Mouse (Mus musculus): ENCODE measurements around the gene Mief2. TPM values are rescaled to one million over a fixed set of nuclear protein-coding genes. Genes with fewer than 3 reads are reported as not detected.

Gene Mief2
- polyA plus RNA-seq, 1 experiment from 2014 or later, result 25.5 TPM

GRCm38 (mm10) chr11:60734206-60734605 lies 6.0 kb downstream of the Mief2 start:
- H3K9me3 ChIP-seq (ENCODE audit: control insufficient read depth, low read length), result no peaks in the 10 kb centered on the region
- no peak overlapping the region for H3K27ac ChIP-seq (ENCODE audit: low read length)
- ATAC-seq, result no peak
- 80% methylated on average over 2 of the region's 2 CpGs for WGBS
- no peak overlapping the region for H3K9ac ChIP-seq (replicated peaks; ENCODE audit: low read depth, low read length)
- no peak overlapping the region for H3K4me2 ChIP-seq (ENCODE audit: low read length)
- peaks cover 9% of the 10 kb centered on the region for H3K36me3 ChIP-seq (ENCODE audit: control insufficient read depth, insufficient read depth)
- H3K4me1 ChIP-seq (replicated peaks; ENCODE audit: control insufficient read depth, insufficient read depth, low read length), result peaks cover 2% of the 10 kb centered on the region
- no peak overlapping the region for H3K4me3 ChIP-seq (replicated peaks; ENCODE audit: low read length)
- no peaks in the 10 kb centered on the region for H3K27me3 ChIP-seq (replicated peaks; ENCODE audit: control insufficient read depth, insufficient read depth, low read length)

DNA sequence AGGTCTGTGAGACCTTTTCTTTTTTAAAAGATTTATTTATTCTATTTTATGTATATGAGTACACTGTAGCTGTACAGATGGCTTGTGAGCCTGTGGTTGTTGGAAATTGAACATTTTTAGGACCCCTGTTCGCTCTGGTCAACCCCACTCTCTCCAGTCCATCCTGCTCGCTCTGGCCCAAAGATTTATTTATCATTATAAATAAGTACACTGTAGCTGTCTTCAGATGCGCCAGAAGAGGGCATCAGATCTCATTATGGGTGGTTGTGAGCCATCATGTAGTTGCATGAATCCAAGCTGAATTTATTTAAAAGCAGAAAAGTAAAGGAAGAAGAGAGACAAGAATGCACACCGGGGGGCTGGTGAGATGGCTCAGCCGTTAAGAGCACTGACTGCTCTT lies 7.0 kb downstream of the Mief2 start:
- Histone ChIP-seq H3K4me3 (replicated peaks; ENCODE audit: low read length) (no peak overlapping the region), H3K36me3 (ENCODE audit: control insufficient read depth, insufficient read depth) (peaks cover 9% of the 10 kb centered on the region), H3K9ac (replicated peaks; ENCODE audit: low read depth, low read length) (no peak overlapping the region), H3K27me3 (replicated peaks; ENCODE audit: control insufficient read depth, insufficient read depth, low read length) (no peaks in the 10 kb centered on the region), H3K9me3 (ENCODE audit: control insufficient read depth, low read length) (no peaks in the 10 kb centered on the region), H3K4me1 (replicated peaks; ENCODE audit: control insufficient read depth, insufficient read depth, low read length) (no peaks in the 10 kb centered on the region), H3K27ac (ENCODE audit: low read length) (no peak overlapping the region), H3K4me2 (ENCODE audit: low read length) (no peak overlapping the region)
- 74% methylated on average over 5 of the region's 5 CpGs for WGBS
- no peak for ATAC-seq

- no peak for ATAC-seq
- Histone ChIP-seq H3K36me3 (ENCODE audit: control insufficient read depth, insufficient read depth) (peaks cover 14% of the 10 kb centered on the region), H3K4me3 (replicated peaks; ENCODE audit: low read length) (no peak overlapping the region), H3K4me2 (ENCODE audit: low read length) (no peak overlapping the region), H3K9ac (replicated peaks; ENCODE audit: low read depth, low read length) (no peak overlapping the region), H3K27ac (ENCODE audit: low read length) (no peak overlapping the region), H3K4me1 (replicated peaks; ENCODE audit: control insufficient read depth, insufficient read depth, low read length) (no peaks in the 10 kb centered on the region), H3K27me3 (replicated peaks; ENCODE audit: control insufficient read depth, insufficient read depth, low read length) (no peaks in the 10 kb centered on the region), H3K9me3 (ENCODE audit: control insufficient read depth, low read length) (no peaks in the 10 kb centered on the region)
- WGBS, result 90% methylated on average over 3 of the region's 3 CpGs
Observed at GRCm38 (mm10) chr11:60736491-60736890, 8.3 kb downstream of the Mief2 start.

- H3K4me1 ChIP-seq (replicated peaks; ENCODE audit: control insufficient read depth, insufficient read depth, low read length), result no peaks in the 10 kb centered on the region
- H3K36me3 ChIP-seq (ENCODE audit: control insufficient read depth, insufficient read depth), result peaks cover 12% of the 10 kb centered on the region
- H3K9me3 ChIP-seq (ENCODE audit: control insufficient read depth, low read length), result no peaks in the 10 kb centered on the region
- no peak overlapping the region for H3K4me3 ChIP-seq (replicated peaks; ENCODE audit: low read length)
- no peaks in the 10 kb centered on the region for H3K27me3 ChIP-seq (replicated peaks; ENCODE audit: control insufficient read depth, insufficient read depth, low read length)
- H3K4me2 ChIP-seq (ENCODE audit: low read length), result no peak overlapping the region
- ATAC-seq, result no peak
- H3K27ac ChIP-seq (ENCODE audit: low read length), result no peak overlapping the region
- H3K9ac ChIP-seq (replicated peaks; ENCODE audit: low read depth, low read length), result no peak overlapping the region
Observed at GRCm38 (mm10) chr11:60737450-60737849, 9.3 kb downstream of the Mief2 start.

- H3K4me2 ChIP-seq (ENCODE audit: low read length), result no peak overlapping the region
- H3K27me3 ChIP-seq (replicated peaks; ENCODE audit: control insufficient read depth, insufficient read depth, low read length), result no peaks in the 10 kb centered on the region
- no peak overlapping the region for H3K9ac ChIP-seq (replicated peaks; ENCODE audit: low read depth, low read length)
- no peaks in the 10 kb centered on the region for H3K9me3 ChIP-seq (ENCODE audit: control insufficient read depth, low read length)
- no peak for ATAC-seq
- WGBS, result 70% methylated on average over 3 of the region's 3 CpGs
- H3K4me1 ChIP-seq (replicated peaks; ENCODE audit: control insufficient read depth, insufficient read depth, low read length), result no peaks in the 10 kb centered on the region
- peaks cover 16% of the 10 kb centered on the region for H3K36me3 ChIP-seq (ENCODE audit: control insufficient read depth, insufficient read depth)
- H3K4me3 ChIP-seq (replicated peaks; ENCODE audit: low read length), result no peak overlapping the region
- no peak overlapping the region for H3K27ac ChIP-seq (ENCODE audit: low read length)
Observed at GRCm38 (mm10) chr11:60740321-60740720, 12.1 kb downstream of the Mief2 start.

- Histone ChIP-seq H3K4me3 (replicated peaks; ENCODE audit: low read length) (no peak overlapping the region), H3K27ac (ENCODE audit: low read length) (no peak overlapping the region), H3K9ac (replicated peaks; ENCODE audit: low read depth, low read length) (no peak overlapping the region), H3K9me3 (ENCODE audit: control insufficient read depth, low read length) (no peaks in the 10 kb centered on the region), H3K36me3 (ENCODE audit: control insufficient read depth, insufficient read depth) (peaks cover 11% of the 10 kb centered on the region), H3K4me2 (ENCODE audit: low read length) (no peak overlapping the region), H3K27me3 (replicated peaks; ENCODE audit: control insufficient read depth, insufficient read depth, low read length) (no peaks in the 10 kb centered on the region), H3K4me1 (replicated peaks; ENCODE audit: control insufficient read depth, insufficient read depth, low read length) (no peaks in the 10 kb centered on the region)
- ATAC-seq, result no peak
- 95% methylated on average over 7 of the region's 7 CpGs for WGBS
Observed at GRCm38 (mm10) chr11:60755570-60755969, 27.4 kb downstream of the Mief2 start.

DNA sequence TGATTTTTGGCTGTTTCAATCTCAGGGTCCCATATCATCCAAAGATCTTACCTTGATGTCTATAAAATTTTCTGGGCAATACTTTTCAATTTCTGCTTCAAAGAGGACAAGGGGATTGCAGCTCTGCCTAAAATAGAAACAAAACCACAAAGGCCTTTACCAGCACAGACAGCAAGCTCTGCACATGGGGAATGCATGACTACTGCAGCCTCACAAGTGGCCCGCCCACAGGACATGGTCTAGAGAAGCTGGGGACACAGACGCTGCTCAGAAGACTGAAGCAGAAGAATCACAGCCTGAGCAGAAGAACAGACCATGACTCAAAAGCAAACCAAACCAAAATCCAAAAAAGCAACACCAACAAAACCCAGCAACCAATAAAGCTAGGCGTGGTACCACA lies 33.5 kb downstream of the Mief2 start:
- WGBS, result 81% methylated on average over 3 of the region's 3 CpGs
- H3K4me2 ChIP-seq (ENCODE audit: low read length), result no peak overlapping the region

GRCm38 (mm10) chr11:60766969-60767368 lies 38.8 kb downstream of the Mief2 start:
- no peak for ATAC-seq
- Histone ChIP-seq H3K9me3 (ENCODE audit: control insufficient read depth, low read length) (no peaks in the 10 kb centered on the region), H3K36me3 (ENCODE audit: control insufficient read depth, insufficient read depth) (no peaks in the 10 kb centered on the region), H3K27me3 (replicated peaks; ENCODE audit: control insufficient read depth, insufficient read depth, low read length) (no peaks in the 10 kb centered on the region), H3K27ac (ENCODE audit: low read length) (no peak overlapping the region), H3K4me3 (replicated peaks; ENCODE audit: low read length) (no peak overlapping the region), H3K9ac (replicated peaks; ENCODE audit: low read depth, low read length) (no peak overlapping the region), H3K4me1 (replicated peaks; ENCODE audit: control insufficient read depth, insufficient read depth, low read length) (no peaks in the 10 kb centered on the region), H3K4me2 (ENCODE audit: low read length) (no peak overlapping the region)
- 84% methylated on average over 4 of the region's 4 CpGs for WGBS

More for the DNA sequence above, 33.5 kb downstream of the Mief2 start:
- no peak for ATAC-seq
- Histone ChIP-seq H3K27ac (ENCODE audit: low read length) (no peak overlapping the region), H3K9me3 (ENCODE audit: control insufficient read depth, low read length) (no peaks in the 10 kb centered on the region), H3K4me3 (replicated peaks; ENCODE audit: low read length) (no peak overlapping the region), H3K27me3 (replicated peaks; ENCODE audit: control insufficient read depth, insufficient read depth, low read length) (no peaks in the 10 kb centered on the region), H3K36me3 (ENCODE audit: control insufficient read depth, insufficient read depth) (no peaks in the 10 kb centered on the region), H3K9ac (replicated peaks; ENCODE audit: low read depth, low read length) (no peak overlapping the region), H3K4me1 (replicated peaks; ENCODE audit: control insufficient read depth, insufficient read depth, low read length) (no peaks in the 10 kb centered on the region)

GRCm38 (mm10) chr11:60769322-60769721 lies 41.1 kb downstream of the Mief2 start:
- WGBS, result 91% methylated on average over 2 of the region's 2 CpGs
- no peaks in the 10 kb centered on the region for H3K9me3 ChIP-seq (ENCODE audit: control insufficient read depth, low read length)
- no peak for ATAC-seq

GRCm38 (mm10) chr11:60770776-60771175 lies 42.6 kb downstream of the Mief2 start:
- H3K36me3 ChIP-seq (ENCODE audit: control insufficient read depth, insufficient read depth), result no peaks in the 10 kb centered on the region
- H3K4me2 ChIP-seq (ENCODE audit: low read length), result no peak overlapping the region
- no peak for ATAC-seq
- no peaks in the 10 kb centered on the region for H3K9me3 ChIP-seq (ENCODE audit: control insufficient read depth, low read length)
- no peaks in the 10 kb centered on the region for H3K27me3 ChIP-seq (replicated peaks; ENCODE audit: control insufficient read depth, insufficient read depth, low read length)
- H3K27ac ChIP-seq (ENCODE audit: low read length), result no peak overlapping the region
- WGBS, result 70% methylated on average over 3 of the region's 3 CpGs
- no peak overlapping the region for H3K4me3 ChIP-seq (replicated peaks; ENCODE audit: low read length)
- H3K9ac ChIP-seq (replicated peaks; ENCODE audit: low read depth, low read length), result no peak overlapping the region
- H3K4me1 ChIP-seq (replicated peaks; ENCODE audit: control insufficient read depth, insufficient read depth, low read length), result peaks cover 14% of the 10 kb centered on the region

More at GRCm38 (mm10) chr11:60769322-60769721, 41.1 kb downstream of the Mief2 start:
- Histone ChIP-seq H3K9ac (replicated peaks; ENCODE audit: low read depth, low read length) (no peak overlapping the region), H3K36me3 (ENCODE audit: control insufficient read depth, insufficient read depth) (no peaks in the 10 kb centered on the region), H3K4me1 (replicated peaks; ENCODE audit: control insufficient read depth, insufficient read depth, low read length) (peaks cover 6% of the 10 kb centered on the region; the same call in 1 of the 2 replicates), H3K27ac (ENCODE audit: low read length) (no peak overlapping the region), H3K4me3 (replicated peaks; ENCODE audit: low read length) (no peak overlapping the region), H3K4me2 (ENCODE audit: low read length) (no peak overlapping the region), H3K27me3 (replicated peaks; ENCODE audit: control insufficient read depth, insufficient read depth, low read length) (no peaks in the 10 kb centered on the region)
